Mouse (Mus musculus) c-Kit-positive CD71-negative TER-119-negative erythroid progenitor cells, embryonic 14.5 days (primary cell): ENCODE results near the gene Jdp2.

Experiments used
- DNase-seq: peaks from one replicate; pipeline ENCODE4 v3.0.0-alpha.2; 2013; ENCODE audit warnings: low read depth

Jdp2 gene

GRCm38 (mm10) chr12:85602153-85602552, 3.3 kb downstream of the Jdp2 start:
- DNase-seq: no peak

GRCm38 (mm10) chr12:85602811-85603210, 4.0 kb downstream of the Jdp2 start:
- DNase-seq: no peak

- no peak for DNase-seq
Measured at GRCm38 (mm10) chr12:85603767-85604166, 4.9 kb downstream of the Jdp2 start.

GRCm38 (mm10) chr12:85604301-85604998, 5.6 kb downstream of the Jdp2 start:
- no peak for DNase-seq

GRCm38 (mm10) chr12:85607519-85608449, 9.0 kb downstream of the Jdp2 start:
- DNase-seq: no peak

- DNase-seq: no peak
Measured at GRCm38 (mm10) chr12:85610167-85610566, 11.3 kb downstream of the Jdp2 start.

GRCm38 (mm10) chr12:85614090-85614489, 15.3 kb downstream of the Jdp2 start:
- DNase-seq: no peak

- DNase-seq: no peak
Measured at GRCm38 (mm10) chr12:85615486-85615885, 16.7 kb downstream of the Jdp2 start.

GRCm38 (mm10) chr12:85617885-85618284, 19.1 kb downstream of the Jdp2 start:
- no peak for DNase-seq

- no peak for DNase-seq
Measured at GRCm38 (mm10) chr12:85618430-85618829, 19.6 kb downstream of the Jdp2 start.

GRCm38 (mm10) chr12:85619283-85619897, 20.6 kb downstream of the Jdp2 start:
- DNase-seq: no peak

- no peak for DNase-seq
Measured at GRCm38 (mm10) chr12:85619898-85620443, 21.1 kb downstream of the Jdp2 start.

- no peak for DNase-seq
Measured at GRCm38 (mm10) chr12:85621027-85621426, 22.2 kb downstream of the Jdp2 start.

GRCm38 (mm10) chr12:85621673-85622072, 22.8 kb downstream of the Jdp2 start:
- no peak for DNase-seq

- DNase-seq: no peak
Measured at GRCm38 (mm10) chr12:85623711-85624110, 24.9 kb downstream of the Jdp2 start.

- no peak for DNase-seq
Measured at GRCm38 (mm10) chr12:85624652-85625051, 25.8 kb downstream of the Jdp2 start.

- no peak for DNase-seq
Measured at GRCm38 (mm10) chr12:85625852-85626251, 27.0 kb downstream of the Jdp2 start.

GRCm38 (mm10) chr12:85629661-85630481, 31.0 kb downstream of the Jdp2 start:
- no peak for DNase-seq

GRCm38 (mm10) chr12:85631196-85631595, 32.4 kb downstream of the Jdp2 start:
- no peak for DNase-seq

- DNase-seq: no peak
Measured at GRCm38 (mm10) chr12:85632321-85632720, 33.5 kb downstream of the Jdp2 start.

GRCm38 (mm10) chr12:85637932-85638331, 39.1 kb downstream of the Jdp2 start:
- DNase-seq: no peak
